Mouse (Mus musculus) liver, adult 2 months (tissue): Measurements from ENCODE around the gene Gm9774.

Experiments
- CTCF ChIP-seq: fragments of 200-500 bp; IDR thresholded peaks from 2 replicates; pipeline ENCODE4 v1.5.1; 2011; ENCODE audit warnings: low read depth, low read length, control low read depth
- POLR2A ChIP-seq: fragments of 200-500 bp; IDR thresholded peaks from 2 replicates; pipeline ENCODE4 v1.6.1; 2011; ENCODE audit warnings: low read length, control low read depth; ENCODE audit not compliant: insufficient read depth; ENCODE audit errors: extremely low read depth

- TF ChIP-seq POLR2A (no peak), CTCF (no peak)
Observed at GRCm38 (mm10) chr3:92432282-92432681, 3.1 kb upstream of the Gm9774 start, which contains the start of gene Sprr2k.
